Mouse (Mus musculus): ENCODE data around the gene Igf1.

The Igf1 gene

DNA sequence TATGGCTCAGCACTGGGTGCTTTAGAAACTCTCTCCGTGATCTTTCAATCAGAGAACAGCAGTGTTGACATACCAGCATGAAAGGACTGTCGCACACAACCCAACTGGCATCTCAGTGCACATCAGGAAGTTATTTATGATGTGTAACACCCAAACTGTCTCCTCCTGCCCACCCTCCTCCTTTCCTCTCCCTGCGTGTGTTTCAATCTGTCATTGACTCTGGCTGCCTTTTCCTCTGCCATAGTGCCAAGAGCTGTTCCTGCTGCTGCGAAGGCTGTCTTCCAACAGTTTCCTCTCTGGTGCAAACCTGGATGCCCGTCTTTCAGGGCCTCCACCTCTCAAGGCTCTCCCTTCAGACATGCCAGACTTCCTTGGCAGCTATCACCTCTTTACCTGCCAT is 46.3 kb downstream of the Igf1 start:
- peak in 1 of 2 experiments; percentile 37 for DNase-seq

DNA sequence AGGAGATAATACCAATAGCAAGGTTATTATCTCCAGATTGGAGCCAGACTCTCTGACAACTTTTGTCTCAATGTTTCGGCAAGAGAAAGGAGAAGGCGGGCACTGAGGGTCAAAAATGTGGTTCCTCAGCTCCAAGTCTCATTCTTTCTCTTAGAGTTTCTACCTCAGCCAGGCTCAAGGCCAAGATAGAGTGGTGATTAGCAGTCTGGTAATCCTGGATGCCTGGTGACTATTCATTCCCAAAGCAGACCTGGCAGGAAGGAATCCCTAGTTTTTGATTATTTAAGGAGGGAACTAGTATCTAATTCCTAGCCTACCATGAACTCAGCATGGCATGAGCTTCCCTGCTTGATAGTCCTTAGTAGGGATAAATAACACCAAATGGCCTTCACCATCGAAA is 47.0 kb downstream of the Igf1 start:
- no peak for DNase-seq

DNA sequence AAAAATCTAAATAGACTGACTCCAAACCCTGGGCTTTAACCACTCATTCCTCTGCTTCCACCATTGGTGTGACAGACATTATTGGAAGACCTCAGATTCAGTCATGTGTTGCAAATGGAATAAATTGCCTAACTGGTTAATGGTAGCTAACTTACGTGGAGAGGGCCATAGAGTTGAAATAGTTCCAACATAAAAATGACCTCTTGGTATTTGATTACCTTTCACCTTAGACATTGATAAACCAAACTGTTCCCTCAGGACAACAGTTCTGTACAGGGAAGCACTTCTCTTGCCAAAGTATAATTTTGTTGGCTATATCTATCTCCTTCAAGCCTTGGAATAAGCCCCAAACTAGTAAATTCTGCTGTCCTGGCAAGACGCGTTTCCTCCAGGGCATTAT is 48.1 kb downstream of the Igf1 start:
- DNase-seq: peak in 1 of 2 experiments; percentile 10

DNA sequence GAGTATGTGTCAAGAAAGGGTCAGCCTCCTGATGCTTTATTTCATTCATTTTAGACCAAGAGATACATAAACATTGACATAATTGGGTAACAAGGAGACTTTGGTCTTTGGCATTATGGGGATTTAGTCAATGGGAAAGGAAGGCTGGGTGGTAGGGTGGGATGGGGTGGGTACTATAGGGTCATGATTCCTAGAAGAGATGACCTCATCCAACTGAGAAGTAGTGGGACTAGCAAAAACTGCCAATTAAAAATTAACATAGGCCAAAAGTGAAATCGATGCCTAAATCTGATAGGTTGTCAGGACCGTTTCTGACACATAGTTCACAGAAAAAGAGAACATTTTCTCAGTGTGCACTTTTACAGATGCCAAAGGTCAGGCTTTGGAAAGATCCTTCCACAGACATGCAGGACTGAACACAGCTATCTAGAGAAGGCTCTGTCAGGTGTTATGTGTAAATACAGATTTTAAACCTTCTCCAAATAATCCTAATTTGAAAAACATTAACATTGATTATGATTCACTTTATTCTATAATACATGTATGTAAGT is 48.8 kb downstream of the Igf1 start:
- DNase-seq: no peak

DNA sequence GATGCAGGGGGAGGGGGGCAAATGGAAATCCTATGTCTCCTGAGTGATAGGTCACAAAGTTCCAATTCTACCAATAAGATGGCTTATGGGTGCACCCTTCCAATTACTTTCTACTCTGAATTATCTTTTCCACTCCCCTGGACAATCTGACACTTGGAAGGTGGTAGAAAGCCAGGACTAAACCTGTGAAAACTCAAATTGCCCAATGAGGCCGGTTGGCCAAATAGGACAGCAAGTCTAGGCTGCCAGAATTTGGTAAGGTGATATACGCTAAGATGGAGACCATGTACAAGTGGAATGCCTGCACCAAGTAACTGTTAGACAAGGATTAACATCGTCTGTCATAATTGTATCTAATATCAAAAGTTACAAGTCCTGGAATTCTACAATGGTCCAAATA is 55.8 kb downstream of the Igf1 start:
- DNase-seq: no peak

DNA sequence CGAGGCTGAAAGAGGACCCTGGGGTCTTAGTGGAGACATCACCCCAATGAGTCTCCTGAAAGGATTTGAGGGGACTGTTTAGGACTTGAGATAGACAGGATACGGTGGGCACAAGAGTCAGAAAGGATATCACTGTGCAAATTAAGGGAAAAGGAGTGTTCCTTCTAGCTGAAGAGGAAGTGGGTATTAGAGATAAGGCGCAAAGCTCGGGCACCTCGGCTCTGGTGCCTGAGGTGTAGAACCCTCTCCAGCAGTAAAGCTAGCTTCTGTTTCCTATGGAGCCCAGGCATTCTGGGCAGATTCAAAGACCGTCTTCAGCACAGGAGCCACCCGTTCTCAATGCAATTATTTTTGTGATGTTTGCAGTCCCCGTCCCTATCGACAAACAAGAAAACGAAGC is 56.9 kb downstream of the Igf1 start:
- no peak for DNase-seq

DNA sequence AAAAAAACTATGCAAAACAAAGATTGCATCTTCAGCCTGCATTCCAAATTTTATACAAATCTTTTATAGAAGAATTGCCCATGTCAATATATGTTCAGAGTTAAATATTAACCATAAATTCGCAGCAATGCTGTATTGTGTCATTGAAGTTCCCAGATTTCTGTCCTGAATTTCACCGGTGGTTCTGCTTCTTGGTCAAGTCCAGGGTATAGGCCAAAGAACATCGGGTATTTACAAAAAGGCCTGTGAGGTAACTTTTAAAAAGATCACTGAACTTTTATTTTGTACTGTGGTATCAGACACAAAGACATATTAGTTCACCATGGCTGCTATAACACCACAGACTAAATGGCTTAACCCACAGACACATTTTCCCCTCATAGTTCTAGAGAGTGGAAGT is 57.7 kb downstream of the Igf1 start:
- DNase-seq: no peak

DNA sequence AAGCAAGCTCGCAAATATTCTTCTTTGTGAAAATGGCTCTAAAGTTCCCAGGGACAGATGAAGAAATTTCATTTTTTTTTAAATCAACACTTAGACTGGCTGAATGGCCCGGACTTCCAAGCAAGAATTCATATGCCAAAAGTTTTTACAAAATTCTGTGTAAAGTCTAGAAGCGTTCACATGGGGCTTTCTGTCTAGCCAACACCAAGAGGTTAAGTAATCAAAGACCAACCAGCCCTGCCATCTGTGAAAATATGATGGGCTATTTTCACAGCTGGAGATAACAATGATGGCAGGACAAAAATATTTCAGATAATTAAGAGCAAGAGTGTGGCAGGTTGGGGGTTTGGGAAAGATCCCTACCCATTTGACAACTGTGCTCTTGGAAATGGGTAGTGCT is 64.2 kb downstream of the Igf1 start:
- no peak for DNase-seq

DNA sequence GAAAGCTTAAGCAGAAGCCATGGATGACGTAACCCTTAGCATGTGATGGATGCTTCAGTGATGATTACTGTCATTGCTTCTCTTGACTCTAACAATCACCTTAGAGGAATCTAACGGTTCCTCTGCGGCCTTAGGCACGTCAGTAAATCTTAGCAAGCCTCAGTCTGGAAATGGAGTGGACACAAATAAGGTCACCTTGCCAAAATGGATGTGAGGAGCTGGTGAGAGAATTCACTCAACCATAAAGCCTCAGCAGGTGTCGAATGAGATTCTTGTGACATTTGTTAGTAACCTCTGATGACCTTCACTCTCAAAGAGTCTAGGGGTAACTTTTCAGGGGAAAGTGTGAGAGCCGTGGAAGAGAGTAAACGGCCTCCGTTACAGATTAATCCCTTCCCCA is 68.5 kb downstream of the Igf1 start:
- no peak for DNase-seq

DNA sequence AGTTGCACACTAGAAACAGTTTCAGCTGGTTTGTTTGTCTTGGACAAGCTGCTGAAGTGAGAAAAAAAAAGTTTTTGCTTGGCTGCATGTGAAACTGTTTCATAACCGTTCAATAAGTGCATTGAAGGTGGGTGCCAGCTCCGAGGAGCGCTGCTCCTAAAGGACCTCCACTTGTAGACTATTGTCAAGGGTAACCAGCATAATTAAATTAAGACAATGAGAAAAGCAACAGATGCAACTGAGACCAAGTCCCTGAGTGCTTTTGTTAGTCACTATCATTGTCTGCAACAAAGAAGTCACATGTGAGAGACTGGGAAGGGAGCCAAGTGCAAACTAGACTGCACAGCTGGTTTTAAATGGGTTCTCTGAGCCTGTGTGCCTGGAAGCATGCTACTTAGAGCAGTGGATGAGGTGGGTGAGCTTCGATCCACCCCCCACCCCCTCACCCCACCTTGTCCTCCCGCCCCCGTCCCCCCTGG is 69.1 kb downstream of the Igf1 start:
- peak; percentile 75 to 83 for DNase-seq

DNA sequence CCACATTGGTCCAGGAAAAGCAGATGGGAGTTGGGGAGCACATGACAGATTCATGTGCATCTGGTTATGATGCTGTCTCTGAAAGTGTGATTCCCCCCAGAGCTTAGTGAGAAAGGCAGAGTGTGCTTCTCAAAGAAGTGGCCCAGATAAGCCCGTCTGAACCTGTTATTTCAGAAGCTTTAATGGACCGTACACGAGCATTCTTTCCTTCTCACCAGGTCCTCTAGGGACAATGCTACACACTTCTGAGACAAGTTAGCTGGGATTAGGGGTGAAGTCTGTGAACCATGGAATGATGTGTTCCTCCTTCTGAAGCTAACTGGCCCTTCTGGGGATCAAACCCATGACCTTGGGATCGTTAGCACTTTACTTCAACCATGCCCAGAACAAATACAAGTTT is 90.1 kb downstream of the Igf1 start:
- DNase-seq: no peak

DNA sequence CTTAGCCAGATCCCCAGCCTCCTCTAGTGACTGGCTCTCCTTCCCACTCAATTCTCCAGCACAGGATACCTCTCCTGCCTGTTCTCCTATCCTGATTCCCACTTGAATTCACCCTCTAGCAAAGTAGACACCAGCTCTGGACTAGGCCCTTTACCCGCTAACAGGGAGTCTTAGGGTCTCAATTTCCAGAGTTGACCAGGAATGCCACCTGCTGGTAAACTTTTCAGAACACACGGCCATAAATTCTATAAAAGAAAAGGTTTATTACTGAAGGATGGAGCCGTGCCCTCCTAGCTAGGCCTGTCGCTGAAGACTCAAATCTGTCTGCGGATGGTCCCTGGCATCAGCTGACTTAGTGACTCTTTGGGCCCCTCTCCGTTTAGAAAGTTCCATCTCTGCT is 113.5 kb downstream of the Igf1 start:
- DNase-seq: peak; percentile 33 to 35

DNA sequence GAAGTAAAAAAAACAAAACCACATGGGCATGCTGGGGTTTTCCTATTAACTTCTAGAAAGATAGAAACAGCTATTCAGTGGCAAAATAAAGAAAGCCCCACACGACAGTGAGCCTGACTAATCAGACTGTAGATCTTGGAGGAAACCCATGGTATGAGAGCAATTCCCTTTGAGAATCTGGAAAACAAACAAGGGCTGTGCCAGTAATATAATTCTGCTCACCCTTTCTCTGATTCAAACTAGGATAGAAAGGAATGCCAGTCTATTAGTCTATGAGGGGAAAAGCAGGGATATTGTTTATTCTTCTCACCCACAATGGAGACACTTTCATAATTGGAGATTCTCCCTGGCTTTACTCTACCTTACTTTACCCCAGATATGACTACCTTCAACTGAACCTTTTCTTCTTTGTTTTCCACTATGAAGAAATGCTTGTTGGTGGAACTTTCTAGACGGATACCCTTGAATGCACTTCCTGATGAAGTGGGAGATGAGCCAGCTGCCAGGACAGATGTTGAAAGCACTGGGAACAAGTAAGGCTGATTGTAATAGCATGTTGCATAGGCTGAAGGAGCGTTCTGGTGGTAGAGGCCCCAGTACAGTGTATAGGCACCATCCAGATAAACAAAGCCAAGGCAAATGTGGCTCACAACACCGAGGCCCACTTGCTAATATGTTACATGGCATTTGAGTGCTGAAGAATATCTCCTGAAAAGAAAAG is 116.0 kb downstream of the Igf1 start:
- peak in 1 of 2 experiments; percentile 5 for DNase-seq

DNA sequence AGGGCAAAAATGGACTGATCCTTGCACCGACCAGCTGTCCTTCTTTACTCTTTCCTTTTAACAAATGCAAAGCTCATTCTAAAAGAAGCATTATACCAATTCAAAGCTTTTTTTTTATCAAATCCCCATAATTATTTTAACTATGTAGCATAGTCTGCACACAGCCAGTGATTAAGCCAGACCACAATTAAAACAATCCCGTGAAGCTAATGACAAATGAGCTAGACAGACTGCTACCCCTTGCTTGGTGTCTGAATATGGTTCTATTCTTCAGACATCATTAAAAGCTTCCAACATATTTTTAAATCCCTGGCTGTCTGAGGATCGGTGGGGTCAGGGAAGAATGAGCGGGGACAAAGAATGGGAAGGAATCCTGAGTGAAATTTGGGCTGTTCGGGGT is 127.3 kb downstream of the Igf1 start:
- DNase-seq: no peak

DNA sequence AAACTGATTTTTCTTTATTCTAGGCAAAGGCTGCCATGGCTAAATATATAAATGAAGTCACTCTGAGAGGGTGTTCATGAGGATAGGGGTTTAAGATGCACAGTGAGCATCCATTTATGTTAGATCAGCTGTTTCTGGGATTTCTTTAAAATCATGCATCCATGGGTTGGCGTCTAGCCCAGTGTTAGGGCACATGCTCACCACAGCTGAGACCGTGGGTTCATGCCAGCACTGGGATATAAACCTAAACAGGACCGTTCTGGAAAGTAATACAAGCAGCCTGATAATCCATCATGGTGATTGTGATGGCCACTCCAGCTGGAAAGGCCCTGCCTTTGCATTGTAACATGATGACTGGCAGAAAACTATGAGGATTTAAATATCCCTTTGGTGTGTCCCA is 128.1 kb downstream of the Igf1 start:
- no peak for DNase-seq
